Mouse (Mus musculus): ENCODE data around the gene Vwa7. TPM values are rescaled to one million over a fixed set of nuclear protein-coding genes. Genes with fewer than 3 reads are reported as not detected.
A peak's percentile ranks its signal among the peaks of the same experiment; 100 is the strongest.

Vwa7 gene
- total RNA-seq, 1 experiment from 2014 or later = 0.45 TPM

GRCm38 (mm10) chr17:35068213-35068914 lies 52.0 kb downstream of the Vwa7 start:
- no peak for ATAC-seq (replicated peaks in 1 of 2; ENCODE audit: insufficient read depth in 1 of 2, low FRiP score in 2 of 2, low TSS enrichment in 1 of 2, low read depth in 1 of 2, poor library complexity in 2 of 2, severe bottlenecking in 2 of 2)

GRCm38 (mm10) chr17:35070556-35071229 lies 54.3 kb downstream of the Vwa7 start:
- ATAC-seq (replicated peaks in 1 of 2; ENCODE audit: insufficient read depth in 1 of 2, low FRiP score in 2 of 2, low TSS enrichment in 1 of 2, low read depth in 1 of 2, poor library complexity in 2 of 2, severe bottlenecking in 2 of 2) = no peak

GRCm38 (mm10) chr17:35071454-35071853 lies 55.1 kb downstream of the Vwa7 start:
- no peak for ATAC-seq (replicated peaks in 1 of 2; ENCODE audit: insufficient read depth in 1 of 2, low FRiP score in 2 of 2, low TSS enrichment in 1 of 2, low read depth in 1 of 2, poor library complexity in 2 of 2, severe bottlenecking in 2 of 2)

GRCm38 (mm10) chr17:35074097-35074496 lies 57.7 kb downstream of the Vwa7 start:
- peak; percentile 31 to 35; a peak in 2 of 4 replicates for ATAC-seq (replicated peaks in 1 of 2; ENCODE audit: insufficient read depth in 1 of 2, low FRiP score in 2 of 2, low TSS enrichment in 1 of 2, low read depth in 1 of 2, poor library complexity in 2 of 2, severe bottlenecking in 2 of 2)

Other genes starting within 250 kb of the Vwa7 start
- gene Cyp21a1, start 212.0 kb upstream of the Vwa7 start, total RNA-seq (2017) = not detected in 2 replicates
- gene Stk19, start 179.6 kb upstream of the Vwa7 start, total RNA-seq (2017) = 26.7 and 35.4 TPM in 2 replicates
- gene Dxo, start 179.6 kb upstream of the Vwa7 start, total RNA-seq (2017) = 16.4 and 18.6 TPM in 2 replicates
- 44.0 and 55.5 TPM in 2 replicates for gene Skiv2l, start 166.4 kb upstream of the Vwa7 start, total RNA-seq (2017)
- 40.6 and 41.3 TPM in 2 replicates for gene Nelfe, start 166.2 kb upstream of the Vwa7 start, total RNA-seq (2017)
- gene Cfb, start 154.1 kb upstream of the Vwa7 start, total RNA-seq (2017) = not detected in 2 replicates
- 11.3 and 15.1 TPM in 2 replicates for gene Zbtb12, start 137.1 kb upstream of the Vwa7 start, total RNA-seq (2017)
- gene Gm20547, start 134.5 kb upstream of the Vwa7 start, total RNA-seq (2017) = not detected in 2 replicates
- gene C2, start 118.3 kb upstream of the Vwa7 start, total RNA-seq (2017) = 3.3 TPM in 1 of 2 replicates, not detected in the other
- gene Ehmt2, start 118.1 kb upstream of the Vwa7 start, total RNA-seq (2017) = 106 and 109 TPM in 2 replicates
- 0.19 TPM in 1 of 2 replicates, not detected in the other for gene Slc44a4, start 102.1 kb upstream of the Vwa7 start, total RNA-seq (2017)
- 6.9 and 12.1 TPM in 2 replicates for gene Neu1, start 85.3 kb upstream of the Vwa7 start, total RNA-seq (2017)
- 18.4 and 24.7 TPM in 2 replicates for gene Hspa1b, start 57.3 kb upstream of the Vwa7 start, total RNA-seq (2017)
- 1.1 TPM in 1 of 2 replicates, not detected in the other for gene Gm20481, start 46.7 kb upstream of the Vwa7 start, total RNA-seq (2017)
- 16.3 and 22.9 TPM in 2 replicates for gene Hspa1a, start 44.4 kb upstream of the Vwa7 start, total RNA-seq (2017)
- 0.05 TPM in 1 of 2 replicates, not detected in the other for gene Hspa1l, start 43.9 kb upstream of the Vwa7 start, total RNA-seq (2017)
- gene Lsm2, start 34.7 kb upstream of the Vwa7 start, total RNA-seq (2017) = 28.5 and 39.0 TPM in 2 replicates
- 228 and 415 TPM in 2 replicates for gene Vars, start 15.6 kb upstream of the Vwa7 start, total RNA-seq (2017)
- gene Sapcd1, start 11.4 kb downstream of the Vwa7 start, total RNA-seq (2017) = 1.7 TPM in 1 of 2 replicates, not detected in the other
- 3.7 and 7.9 TPM in 2 replicates for gene Msh5, start 30.2 kb downstream of the Vwa7 start, total RNA-seq (2017)
- gene Clic1, start 33.4 kb downstream of the Vwa7 start, total RNA-seq (2017) = 294 and 299 TPM in 2 replicates
- 27.4 and 32.3 TPM in 2 replicates for gene Ddah2, start 42.5 kb downstream of the Vwa7 start, total RNA-seq (2017)
- not detected in 2 replicates for gene Ly6g6c, start 48.8 kb downstream of the Vwa7 start, total RNA-seq (2017)
- not detected in 2 replicates for gene Mpig6b, start 49.6 kb downstream of the Vwa7 start, total RNA-seq (2017)
- not detected in 2 replicates for gene Ly6g6e, start 60.3 kb downstream of the Vwa7 start, total RNA-seq (2017)
- not detected in 2 replicates for gene Ly6g6d, start 61.5 kb downstream of the Vwa7 start, total RNA-seq (2017)
- not detected in 2 replicates for gene Ly6g6f, start 69.0 kb downstream of the Vwa7 start, total RNA-seq (2017)
- 25.9 and 30.0 TPM in 2 replicates for gene Abhd16a, start 72.7 kb downstream of the Vwa7 start, total RNA-seq (2017)
- not detected in 2 replicates for gene Ly6g5c, start 91.7 kb downstream of the Vwa7 start, total RNA-seq (2017)
- 1.6 TPM in 1 of 2 replicates, not detected in the other for gene Ly6g5b, start 98.8 kb downstream of the Vwa7 start, total RNA-seq (2017)
- 31.2 and 35.1 TPM in 2 replicates for gene Gpank1, start 104.9 kb downstream of the Vwa7 start, total RNA-seq (2017)
- gene Csnk2b, start 105.5 kb downstream of the Vwa7 start, total RNA-seq (2017) = 250 and 330 TPM in 2 replicates
- 6.1 and 6.3 TPM in 2 replicates for gene D17H6S53E, start 109.8 kb downstream of the Vwa7 start, total RNA-seq (2017)
- 0.38 TPM in 1 of 2 replicates, not detected in the other for gene Apom, start 115.5 kb downstream of the Vwa7 start, total RNA-seq (2017)
- 109 and 121 TPM in 2 replicates for gene Bag6, start 118.6 kb downstream of the Vwa7 start, total RNA-seq (2017)
- gene Prrc2a, start 148.3 kb downstream of the Vwa7 start, total RNA-seq (2017) = 61.3 and 65.9 TPM in 2 replicates
- 1.8 TPM in 1 of 2 replicates, not detected in the other for gene Aif1, start 159.5 kb downstream of the Vwa7 start, total RNA-seq (2017)
- gene Lst1, start 171.9 kb downstream of the Vwa7 start, total RNA-seq (2017) = 85.1 and 145 TPM in 2 replicates
- gene Ltb, start 177.9 kb downstream of the Vwa7 start, total RNA-seq (2017) = 31.4 and 64.0 TPM in 2 replicates
- 22.3 and 44.4 TPM in 2 replicates for gene Tnf, start 185.4 kb downstream of the Vwa7 start, total RNA-seq (2017)
- gene Lta, start 188.8 kb downstream of the Vwa7 start, total RNA-seq (2017) = not detected in 2 replicates
- 3.1 TPM in 1 of 2 replicates, not detected in the other for gene Gm16181, start 204.3 kb downstream of the Vwa7 start, total RNA-seq (2017)
- 3.8 and 5.2 TPM in 2 replicates for gene Atp6v1g2, start 217.1 kb downstream of the Vwa7 start, total RNA-seq (2017)
- 4.3 and 15.9 TPM in 2 replicates for gene Nfkbil1, start 219.2 kb downstream of the Vwa7 start, total RNA-seq (2017)
- 207 and 226 TPM in 2 replicates for gene Ddx39b, start 225.2 kb downstream of the Vwa7 start, total RNA-seq (2017)
- gene H2-D1, start 246.2 kb downstream of the Vwa7 start, total RNA-seq (2017) = 627 and 791 TPM in 2 replicates

Measured in hematopoietic stem cell, adult 5-6 weeks (primary cell).